8 mouse cellular contexts compared by ENCODE assay signal in the genomic region with DNA sequence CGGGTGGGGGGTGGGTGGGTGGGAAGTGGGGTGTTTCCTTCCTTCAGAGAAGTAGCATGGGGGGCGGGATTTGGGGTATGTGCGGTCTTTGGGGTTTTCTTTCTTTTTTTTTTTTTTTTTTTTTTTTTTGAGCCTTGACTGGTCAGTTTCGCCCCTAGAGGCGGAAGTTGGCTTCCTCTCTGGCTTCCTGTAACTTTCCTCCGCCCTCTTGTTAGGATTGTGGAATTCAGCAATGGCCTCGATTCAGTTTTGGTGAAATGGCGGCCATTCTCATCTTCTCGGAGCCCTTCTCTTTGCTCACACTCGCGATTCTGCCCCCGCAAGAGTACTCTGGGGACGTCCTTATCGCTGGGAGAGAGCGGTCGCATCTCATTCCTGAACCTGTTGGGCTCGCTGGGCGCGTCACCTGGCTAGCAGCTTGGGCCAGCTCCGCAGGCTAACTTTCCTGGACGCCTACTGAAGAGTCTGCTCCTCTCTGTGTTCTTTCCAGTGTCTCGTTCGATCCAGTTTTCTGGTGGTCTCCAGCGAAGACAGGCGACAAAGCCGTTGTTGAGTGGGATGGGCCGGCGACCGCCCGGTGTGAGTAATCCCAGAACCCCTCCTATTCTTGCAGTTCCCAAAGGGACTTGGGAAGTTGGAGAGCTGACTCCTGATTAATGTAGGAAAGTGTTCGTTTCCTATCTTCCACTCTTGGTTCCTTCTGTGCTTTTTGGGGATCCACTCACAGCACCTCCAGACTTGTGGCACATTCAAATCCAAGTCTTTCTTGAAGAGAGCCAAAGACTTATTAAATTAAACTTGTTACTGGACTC. TPM values are rescaled to one million over a fixed set of nuclear protein-coding genes. Genes with fewer than 3 reads are reported as not detected.
DNase-seq lines count a peak whose midpoint lies in the region; ATAC-seq and TF ChIP-seq lines count a peak whose summit lies in the region.

No protein-coding gene starts in this region.

- no peak for TF ChIP-seq CTCF in E14TG2a.4 (conservative IDR thresholded peaks at IDR 0.05; ENCODE audit: low read length)
- TF ChIP-seq CTCF in lung, adult 2 months (IDR thresholded peaks at IDR 0.05; ENCODE audit: insufficient read depth, low read length): no peak

- peaks cover 21% of the 10 kb centered on the region for H3K36me3 ChIP-seq in E14TG2a.4 (ENCODE audit: insufficient read depth, low read length)
- peaks cover 17% of the 10 kb centered on the region; the same call in 1 of the 2 replicates for H3K36me3 ChIP-seq in heart, embryonic 15.5 days
- H3K36me3 ChIP-seq in neural tube, embryonic 13.5 days: no peaks in the 10 kb centered on the region

- peak overlapping the region; percentile 100 for H3K27ac ChIP-seq in heart, embryonic 15.5 days
- peak overlapping the region; percentile 87 for H3K27ac ChIP-seq in neural tube, embryonic 13.5 days (replicated peaks)

- peaks cover 26% of the 10 kb centered on the region for H3K4me1 ChIP-seq in E14TG2a.4 (replicated peaks; ENCODE audit: low read depth, low read length)
- H3K4me1 ChIP-seq in heart, embryonic 15.5 days (replicated peaks): peaks cover 30% of the 10 kb centered on the region
- peaks cover 10% of the 10 kb centered on the region for H3K4me1 ChIP-seq in lung, adult 2 months (ENCODE audit: control insufficient read depth, insufficient read depth, low read length)
- H3K4me1 ChIP-seq in neural tube, embryonic 13.5 days (replicated peaks): peaks cover 20% of the 10 kb centered on the region

- peak; percentile 47; the same call in 1 of the 2 replicates for ATAC-seq in erythroblast, adult 5-6 weeks (replicated peaks; ENCODE audit: low FRiP score, poor library complexity, severe bottlenecking)
- peak; percentile 24; the same call in 1 of the 2 replicates for ATAC-seq in heart, embryonic 15.5 days (replicated peaks; ENCODE audit: insufficient number of reproducible peaks, insufficient read depth, low FRiP score, low read depth)
- no peak for ATAC-seq in neural tube, embryonic 13.5 days (ENCODE audit: low read depth)

- WGBS in heart, embryonic 15.5 days: 4% methylated on average over 31 of the region's 31 CpGs
- WGBS in lung, adult 2 months: 6% methylated on average over 31 of the region's 31 CpGs
- 9% methylated on average over 31 of the region's 31 CpGs for whole genome bisulfite sequencing in neural tube, embryonic 13.5 days

- peak; percentile 82 for DNase-seq in brain, adult 2 months (ENCODE audit: low read depth, low spot score)
- DNase-seq in kidney, postnatal 10 days: peak; percentile 82
- peak; percentile 69 for DNase-seq in lung, adult 2 months
- DNase-seq in testis, postnatal 14 days (ENCODE audit: low spot score): peak; percentile 49

- H3K9ac ChIP-seq in heart, embryonic 15.5 days: peak overlapping the region; percentile 84
- H3K9ac ChIP-seq in neural tube, embryonic 13.5 days: peak overlapping the region; percentile 75

- TF ChIP-seq POLR2A in lung, adult 2 months (IDR thresholded peaks at IDR 0.05; ENCODE audit: borderline replicate concordance, extremely low read depth, low read depth, low read length): 0 out of 2 replicates have a peak, but pooled peaks have one; percentile 12

- no peaks in the 10 kb centered on the region for H3K27me3 ChIP-seq in E14TG2a.4 (ENCODE audit: insufficient read depth, low read length)
- no peaks in the 10 kb centered on the region for H3K27me3 ChIP-seq in heart, embryonic 15.5 days
- H3K27me3 ChIP-seq in neural tube, embryonic 13.5 days: no peaks in the 10 kb centered on the region

- peak overlapping the region; percentile 79 for H3K4me3 ChIP-seq in E14TG2a.4 (replicated peaks; ENCODE audit: low read length)
- peak overlapping the region; percentile 78 for H3K4me3 ChIP-seq in heart, embryonic 15.5 days
- H3K4me3 ChIP-seq in lung, adult 2 months (replicated peaks; ENCODE audit: extremely low read depth, low read depth, low read length): peak overlapping the region; percentile 100
- H3K4me3 ChIP-seq in neural tube, embryonic 13.5 days: peak overlapping the region; percentile 65

- peaks cover 10% of the 10 kb centered on the region for H3K9me3 ChIP-seq in E14TG2a.4 (ENCODE audit: low read length)
- no peaks in the 10 kb centered on the region for H3K9me3 ChIP-seq in heart, embryonic 15.5 days (replicated peaks)
- H3K9me3 ChIP-seq in neural tube, embryonic 13.5 days: no peaks in the 10 kb centered on the region

- H3K4me2 ChIP-seq in heart, embryonic 15.5 days: peak overlapping the region; percentile 59
- H3K4me2 ChIP-seq in neural tube, embryonic 13.5 days: peak overlapping the region; percentile 71

RNA-seq across cellular contexts. Expression of gene Cflar, which starts 2.0 kb away (rescaled TPM):
- total RNA-seq in erythroblast, adult 5-6 weeks (2015; ENCODE audit: low replicate concordance): 10.4 and 14.2 TPM in 2 replicates
- 16.4 and 26.2 TPM in 2 replicates for total RNA-seq in erythroblast, adult 5-6 weeks (2017; ENCODE audit: low replicate concordance)
- polyA plus RNA-seq in heart, embryonic 15.5 days (2015; fragmentation: Nextera tagmentation; extraction: Ambion mirVana): 37.0 and 37.7 TPM in 2 replicates
- 49.3 and 63.2 TPM in 2 replicates for polyA plus RNA-seq in lung, adult 2 months (2012; rRNA removed)
- 15.4 and 17.8 TPM in 2 replicates for polyA plus RNA-seq in neural tube, embryonic 13.5 days (2015; fragmentation: Nextera tagmentation; extraction: Ambion mirVana)

RNA-seq across cellular contexts. Expression of gene Als2cr12, which starts 17.5 kb away (rescaled TPM):
- not detected in 2 replicates for total RNA-seq in erythroblast, adult 5-6 weeks (2015; ENCODE audit: low replicate concordance)
- not detected in 2 replicates for total RNA-seq in erythroblast, adult 5-6 weeks (2017; ENCODE audit: low replicate concordance)
- polyA plus RNA-seq in heart, embryonic 15.5 days (2015; fragmentation: Nextera tagmentation; extraction: Ambion mirVana): not detected in 2 replicates
- 0.11 and 0.14 TPM in 2 replicates for polyA plus RNA-seq in lung, adult 2 months (2012; rRNA removed)
- not detected in 2 replicates for polyA plus RNA-seq in neural tube, embryonic 13.5 days (2015; fragmentation: Nextera tagmentation; extraction: Ambion mirVana)
